Mouse (Mus musculus): Measurements from ENCODE around the gene Fkbp14.

DNA sequence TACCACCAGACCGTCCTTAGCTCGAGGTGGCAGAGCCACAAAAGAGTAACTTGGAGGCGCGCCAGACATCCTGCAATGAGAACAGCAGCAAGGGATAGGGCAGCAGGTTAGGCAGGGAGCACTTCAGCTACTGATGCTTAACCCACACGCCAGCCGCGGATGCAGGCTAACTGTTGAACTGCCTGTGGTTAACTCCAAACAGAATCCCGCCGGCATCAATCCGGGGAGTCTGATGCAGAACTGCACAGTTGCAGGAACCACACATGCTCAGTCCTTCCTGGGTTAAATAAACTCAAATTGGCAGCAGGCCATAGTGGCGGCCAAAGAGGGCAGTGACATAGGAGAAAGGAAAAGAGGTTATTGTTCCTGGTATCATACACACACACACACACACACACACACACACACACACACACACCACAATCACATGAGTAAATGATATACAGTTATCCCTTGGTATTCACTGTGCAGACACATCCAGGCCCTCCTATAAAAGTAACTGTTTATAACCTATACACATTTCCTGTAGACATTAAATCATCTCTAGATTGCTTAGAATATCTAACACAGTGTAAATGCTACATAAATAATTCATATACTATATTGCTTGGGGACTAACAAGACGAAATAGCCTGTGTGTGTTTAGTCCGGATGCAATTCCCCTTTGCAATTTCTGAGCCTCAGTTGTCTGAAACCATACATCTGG, 48.6 kb downstream of the Fkbp14 start:
- no peak for TF ChIP-seq POLR2A (IDR thresholded peaks at IDR 0.05; ENCODE audit: insufficient read depth, low read depth, low read length)
- TF ChIP-seq CTCF (IDR thresholded peaks at IDR 0.05): no peak
